Mouse (Mus musculus) megakaryocyte, adult 5-6 weeks (primary cell): ENCODE results near the gene Kif1b. TPM values are rescaled to one million over a fixed set of nuclear protein-coding genes. Genes with fewer than 3 reads are reported as not detected.

Source experiments
- ATAC-seq: 2 replicates; pipeline ENCODE4 v1.8.0; 2016; ENCODE audit warnings: mild to moderate bottlenecking, inconsistent platforms; ENCODE audit not compliant: poor library complexity, severe bottlenecking
- total RNA-seq, 2 experiments: library from RNA; stranded (forward) in 1 of 2; stranded (reverse) in 1 of 2; fragments of 153-499, 151-499 nt in 1 of 2; fragments of 221-1000, 200-1000 nt in 1 of 2; gene quantifications; 2 replicates each; pipeline versions ENCODE4 v1.2.3 to v1.2.4; 2015 to 2017

The Kif1b gene
- total RNA-seq, 2 experiments from 2014 or later, result 26.3 to 30.2 TPM

GRCm38 (mm10) chr4:149317387-149317786, 9.9 kb upstream of the Kif1b start:
- ATAC-seq, result no peak

- no peak for ATAC-seq
These were observed 6.9 kb upstream of the Kif1b start for GRCm38 (mm10) chr4:149314275-149314837.

- ATAC-seq, result no peak
These were observed 6.2 kb upstream of the Kif1b start for GRCm38 (mm10) chr4:149313558-149314253.

GRCm38 (mm10) chr4:149311996-149312395, 4.5 kb upstream of the Kif1b start:
- no peak for ATAC-seq

GRCm38 (mm10) chr4:149308491-149308820, 963 bp upstream of the Kif1b start:
- ATAC-seq, result no peak

GRCm38 (mm10) chr4:149306712-149307595, 539 bp downstream of the Kif1b start:
- ATAC-seq, result peak; percentile 23

GRCm38 (mm10) chr4:149305761-149306711, 1.5 kb downstream of the Kif1b start:
- no peak for ATAC-seq

GRCm38 (mm10) chr4:149304466-149304865, 3.0 kb downstream of the Kif1b start:
- ATAC-seq, result no peak

- no peak for ATAC-seq
These were observed 4.0 kb downstream of the Kif1b start for GRCm38 (mm10) chr4:149303502-149303901.

GRCm38 (mm10) chr4:149302751-149303150, 4.7 kb downstream of the Kif1b start:
- no peak for ATAC-seq

- ATAC-seq, result no peak
These were observed 5.4 kb downstream of the Kif1b start for GRCm38 (mm10) chr4:149302136-149302535.

GRCm38 (mm10) chr4:149296501-149296900, 11.0 kb downstream of the Kif1b start:
- ATAC-seq, result no peak

- no peak for ATAC-seq
These were observed 14.5 kb downstream of the Kif1b start for GRCm38 (mm10) chr4:149292984-149293383.

GRCm38 (mm10) chr4:149291061-149291460, 16.4 kb downstream of the Kif1b start:
- ATAC-seq, result no peak

GRCm38 (mm10) chr4:149290157-149290750, 17.2 kb downstream of the Kif1b start:
- no peak for ATAC-seq

- ATAC-seq, result no peak
These were observed 21.0 kb downstream of the Kif1b start for GRCm38 (mm10) chr4:149286287-149287137.

GRCm38 (mm10) chr4:149285691-149286090, 21.8 kb downstream of the Kif1b start:
- no peak for ATAC-seq

GRCm38 (mm10) chr4:149283018-149283417, 24.5 kb downstream of the Kif1b start:
- ATAC-seq, result no peak

- no peak for ATAC-seq
These were observed 25.3 kb downstream of the Kif1b start for GRCm38 (mm10) chr4:149282025-149282738.
